Mouse (Mus musculus) gastrocnemius, postnatal 36 days (tissue): Measurements from ENCODE around the gene Mbd3l2. TPM values are rescaled to one million over a fixed set of nuclear protein-coding genes. Genes with fewer than 3 reads are reported as not detected.
A peak's percentile ranks its signal among the peaks of the same experiment; 100 is the strongest.
"Not testable (repeated sequence)": the region's sequence is repeated elsewhere in the genome, so short reads cannot be mapped to it uniquely, and the experiment has no call there.

Experiments
- DNase-seq, 2 experiments: peaks; one replicate each; pipeline ENCODE4 v3.0.0; 2022
- intact Hi-C: fragments of 180-260 bp; cut with DNase I; formaldehyde crosslinking; loops from one replicate; pipeline ENCODE4 v1.15.1; 2025
- long read RNA-seq, 2 experiments: library from polyadenylated mRNA; stranded (forward); transcript quantifications; one replicate each; pipeline ENCODE4 v2.0.0; 2021
- microRNA-seq, 2 experiments: library from miRNA; unstranded; fragments of <30 nt; microRNA quantifications; one replicate each; pipeline ENCODE4 v1.2.0; 2021
- total RNA-seq, 2 experiments: library from RNA; stranded (reverse); gene quantifications; 2 replicates each; pipeline ENCODE4 v1.2.3; 2021

The Mbd3l2 gene
- not detected for total RNA-seq
- long read RNA-seq, experiment 1: 0 reads
- long read RNA-seq, experiment 2: 0 reads

GRCm38 (mm10) chr9:18430354-18430753 is at the start of gene Mbd3l2:
Gene Mbd3l2, plus strand, starts transcription at chr9:18430654.
- no peak for DNase-seq
- intact Hi-C loops: no loop called here

GRCm38 (mm10) chr9:18385782-18386181 is 44.7 kb upstream of the Mbd3l2 start:
- intact Hi-C loops: no loop called here
- DNase-seq: peak in 1 of 2 experiments; percentile 16

DNA sequence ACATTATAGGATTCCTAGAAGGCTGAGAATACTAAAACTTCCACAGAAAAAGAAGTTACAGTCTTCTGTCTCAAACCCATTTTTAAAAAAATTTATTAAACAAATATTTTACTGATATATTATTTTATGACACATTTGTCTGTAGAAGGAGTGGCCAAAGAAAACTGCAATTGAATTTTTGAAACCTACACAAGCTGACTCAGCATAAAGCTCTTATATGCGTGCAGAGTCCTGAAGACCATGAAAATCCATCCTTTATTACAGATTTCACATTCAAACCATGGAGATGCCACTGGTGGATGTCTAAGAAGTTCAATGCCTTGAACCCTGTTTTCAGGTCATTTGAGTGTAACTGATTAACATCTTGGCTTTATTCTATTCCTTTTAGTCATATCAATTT is 30.8 kb upstream of the Mbd3l2 start:
- intact Hi-C loops: no loop called here
- no peak for DNase-seq

- intact Hi-C loops: not testable (repeated sequence)
Observed at GRCm38 (mm10) chr9:18402895-18403294, 27.6 kb upstream of the Mbd3l2 start, which contains the start of gene Naalad2. Gene Naalad2, minus strand, starts transcription at chr9:18402995.

GRCm38 (mm10) chr9:18404118-18404517 is 26.3 kb upstream of the Mbd3l2 start, which contains the start of gene Ubtfl1:
Gene Ubtfl1, plus strand, starts transcription at chr9:18404418.
- no peak for DNase-seq
- intact Hi-C loops: no loop called here

More at GRCm38 (mm10) chr9:18402895-18403294, 27.6 kb upstream of the Mbd3l2 start, which contains the start of gene Naalad2:
- not testable (repeated sequence) for DNase-seq

DNA sequence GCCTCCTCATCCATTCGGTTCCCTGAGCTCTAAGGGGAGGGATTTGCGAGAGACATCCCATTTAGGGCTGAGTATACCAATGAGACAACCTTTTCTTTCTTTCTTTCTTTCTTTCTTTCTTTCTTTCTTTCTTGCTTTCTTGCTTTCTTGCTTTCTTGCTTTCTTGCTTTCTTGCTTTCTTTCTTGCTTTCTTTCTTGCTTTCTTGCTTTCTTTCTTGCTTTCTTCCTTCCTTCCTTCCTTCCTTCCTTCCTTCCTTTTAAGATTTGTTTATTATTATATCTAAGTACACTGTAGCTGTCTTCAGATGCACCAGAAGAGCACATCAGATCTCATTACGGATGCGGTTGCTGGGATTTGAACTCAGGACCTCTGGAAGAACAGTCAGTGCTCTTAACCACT is 18.1 kb upstream of the Mbd3l2 start:
- DNase-seq, intact Hi-C loops: not testable (repeated sequence)

DNA sequence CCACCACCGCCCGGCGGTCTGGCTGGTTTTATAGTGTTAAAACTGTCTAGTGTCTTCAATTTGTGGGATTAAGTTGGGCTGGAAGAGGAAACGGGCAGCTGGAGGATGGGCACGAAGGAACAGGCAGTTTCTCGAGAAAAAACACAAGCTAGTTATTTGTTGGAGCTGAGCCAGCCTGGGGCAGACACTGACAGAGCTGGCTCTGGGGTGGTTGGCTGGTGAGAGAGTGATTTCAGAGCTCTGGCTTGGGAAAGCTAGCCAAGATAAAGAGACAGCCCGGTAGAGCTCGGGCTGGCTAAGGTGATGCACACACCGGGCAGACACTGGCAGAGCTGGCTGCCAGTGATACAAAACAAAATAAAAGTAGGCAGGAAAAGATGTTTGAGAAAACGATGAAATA is 1.2 kb downstream of the Mbd3l2 start:
- no peak for DNase-seq
- intact Hi-C loops: no loop called here

DNA sequence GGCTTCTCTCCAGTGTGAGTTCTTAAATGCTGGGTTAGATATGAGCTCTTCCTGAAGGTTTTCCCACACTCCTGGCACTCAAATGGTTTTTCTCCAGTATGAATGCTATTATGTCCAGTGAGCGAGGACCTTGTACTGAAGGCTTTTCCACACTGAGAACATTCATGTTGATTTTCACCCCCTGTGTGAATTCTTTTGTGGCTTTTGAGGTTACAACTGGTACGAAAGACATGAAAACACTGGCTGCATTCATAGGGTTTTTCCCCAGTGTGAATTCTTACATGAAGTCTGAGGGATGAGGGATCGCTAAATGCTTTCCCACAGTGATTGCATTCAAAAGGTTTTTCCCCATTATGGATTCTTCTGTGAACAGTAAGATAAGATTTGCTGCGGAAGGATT is 26.1 kb downstream of the Mbd3l2 start:
- intact Hi-C loops: no loop called here
- DNase-seq: no peak

DNA sequence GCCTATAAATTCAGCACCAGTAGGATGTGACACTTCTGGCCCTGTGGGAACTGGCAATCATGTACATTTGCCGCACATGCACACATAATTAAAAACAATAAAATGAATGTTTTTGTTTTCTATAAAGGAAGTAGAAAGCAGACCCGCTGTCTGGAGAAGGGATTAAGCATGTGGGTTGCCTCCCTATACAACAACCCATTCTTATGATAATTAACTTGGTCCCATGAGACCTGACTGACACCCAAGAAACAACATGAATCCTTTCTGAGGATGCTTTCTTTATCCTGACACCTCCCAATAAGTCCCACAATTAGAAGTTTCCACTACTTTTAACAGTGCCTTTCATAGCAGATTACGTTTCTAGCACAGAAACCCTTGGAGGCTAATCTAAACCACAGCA is 36.9 kb downstream of the Mbd3l2 start:
- intact Hi-C loops: no loop called here
- DNase-seq: no peak

DNA sequence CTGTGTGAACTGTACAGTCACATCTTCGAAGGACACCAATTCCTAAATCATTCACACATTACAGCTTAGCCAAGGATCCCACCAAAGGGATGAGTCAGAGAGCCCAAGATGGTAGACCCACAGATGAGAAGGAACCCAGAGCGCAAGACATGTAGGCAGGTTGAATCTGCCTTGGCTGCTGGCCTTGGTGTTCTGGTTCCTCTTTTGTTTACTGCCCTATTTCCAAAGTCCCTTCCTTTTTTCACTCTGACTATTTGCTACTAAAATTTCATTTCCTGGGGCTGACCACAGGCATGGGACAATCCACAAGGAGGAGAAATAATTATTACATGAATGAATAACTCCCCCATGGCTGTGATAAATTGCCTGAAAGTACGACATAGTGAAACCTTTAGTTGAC is 37.6 kb downstream of the Mbd3l2 start:
- DNase-seq: no peak
- intact Hi-C loops: no loop called here

DNA sequence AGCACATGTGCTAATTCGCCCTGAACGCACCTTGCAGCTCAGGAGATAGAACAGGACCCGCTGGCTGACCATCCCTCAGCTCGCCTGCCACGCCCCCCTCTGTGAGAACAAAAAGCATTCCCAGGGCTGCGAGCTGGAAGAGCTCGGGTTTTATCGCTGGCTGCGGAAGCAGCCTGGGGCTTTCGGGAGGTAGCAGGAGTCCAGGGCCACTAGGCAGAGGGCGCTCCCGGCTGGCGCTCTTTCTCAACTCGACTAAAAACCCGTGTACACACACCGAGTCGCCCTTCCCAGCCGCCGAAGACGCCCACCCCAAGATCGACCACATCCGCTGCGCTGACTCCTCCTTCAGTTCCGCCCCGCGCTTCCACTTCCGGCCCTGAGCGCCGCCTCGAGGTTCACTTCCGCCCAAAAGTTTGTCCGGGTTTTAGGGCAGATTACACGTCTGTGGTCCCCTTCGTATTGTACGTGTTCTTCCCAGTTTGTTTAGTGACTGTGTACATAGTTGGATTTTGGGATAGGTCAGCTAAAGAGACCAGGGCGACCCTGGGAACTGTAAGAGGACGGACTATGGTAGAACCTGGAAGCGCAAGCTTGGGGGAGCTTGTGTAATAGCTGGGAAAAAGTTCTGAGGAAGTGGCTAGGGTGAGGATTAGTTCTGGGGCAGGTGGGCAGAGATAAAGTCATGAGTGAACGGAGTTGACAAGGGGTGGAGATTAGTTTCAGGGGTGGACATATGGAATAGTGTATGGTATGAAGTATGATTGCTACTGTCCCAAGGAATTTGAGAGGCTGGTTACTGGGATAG is 43.1 kb downstream of the Mbd3l2 start:
- intact Hi-C loops: no loop called here
- peak; percentile 36 to 43 for DNase-seq

GRCm38 (mm10) chr9:18478168-18478567 is 47.7 kb downstream of the Mbd3l2 start, which contains the start of the genes Zfp558 and Mbd3l1:
Gene Zfp558, minus strand, starts transcription at chr9:18478268.
Gene Mbd3l1, plus strand, starts transcription at chr9:18478359.
- intact Hi-C loops: no loop called here
- DNase-seq: no peak

Small RNA genes within 50 kb of the gene (microRNA-seq; reads per million reads assigned to microRNA genes)
- gene Gm22854: 0 reads per million in 2 experiments

Other genes with a start within 250 kb of the Mbd3l2 start
- 10 to 100 TPM; 46.6 to 50.5 TPM for gene Chordc1, start 138.5 kb upstream of the Mbd3l2 start, total RNA-seq
- 1 to 10 TPM; 3.7 TPM for gene Naalad2, start 27.7 kb upstream of the Mbd3l2 start, total RNA-seq
- gene Ubtfl1, start 26.2 kb upstream of the Mbd3l2 start, total RNA-seq: not detected
- gene Zfp558, start 47.6 kb downstream of the Mbd3l2 start, total RNA-seq: 1 to 10 TPM in 1 of 2 experiments, under 1 TPM in 1; 0.82 to 1.2 TPM
- not detected for gene Mbd3l1, start 47.7 kb downstream of the Mbd3l2 start, total RNA-seq
- under 1 TPM in 1 of 2 experiments, not detected in 1; 0.13 TPM for gene Muc16, start 243.9 kb downstream of the Mbd3l2 start, total RNA-seq